Mouse (Mus musculus): ENCODE measurements around the gene Mea1. TPM values are rescaled to one million over a fixed set of nuclear protein-coding genes. Genes with fewer than 3 reads are reported as not detected.

Gene Mea1
- polyA plus RNA-seq, 1 experiment: 1,562 TPM

DNA sequence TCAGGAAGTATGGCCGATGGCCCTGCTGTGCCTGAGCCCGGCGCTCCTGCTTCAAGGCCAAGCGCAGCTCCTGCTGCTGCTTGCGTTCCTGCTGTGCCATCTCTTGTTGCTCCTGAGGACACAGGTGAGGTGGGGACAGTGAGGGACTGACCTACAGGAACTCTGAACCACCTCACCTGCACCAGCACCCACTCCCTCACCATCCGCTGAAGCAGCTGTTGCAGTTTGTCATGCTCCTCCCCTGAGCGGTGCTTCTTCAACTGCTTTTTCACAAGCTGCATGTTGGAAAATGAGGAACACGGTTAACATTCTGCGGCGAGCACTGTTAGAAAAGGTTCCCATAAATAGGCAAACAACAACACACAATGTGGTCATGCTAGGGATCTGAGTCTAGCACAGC, 8.7 kb upstream of the Mea1 start:
- TF ChIP-seq POLR2A (IDR thresholded peaks at IDR 0.05; ENCODE audit: control insufficient read depth, low read depth, low read length) (no peak), CTCF (IDR thresholded peaks at IDR 0.05; ENCODE audit: control insufficient read depth, insufficient read depth, insufficient replicate concordance, low read depth, low read length) (no peak)
- peaks cover 4% of the 10 kb centered on the region for H3K36me3 ChIP-seq (ENCODE audit: control insufficient read depth, insufficient read depth, low read length)
- H3K27ac ChIP-seq (ENCODE audit: control insufficient read depth, insufficient read depth, low read depth, low read length): no peak overlapping the region
- no peak overlapping the region for H3K4me3 ChIP-seq (ENCODE audit: control insufficient read depth, low read depth, low read length)
- no peaks in the 10 kb centered on the region for H3K27me3 ChIP-seq (ENCODE audit: control insufficient read depth, insufficient read depth, low read length)
- peaks cover 8% of the 10 kb centered on the region for H3K4me1 ChIP-seq (ENCODE audit: control insufficient read depth, insufficient read depth, low read length)

DNA sequence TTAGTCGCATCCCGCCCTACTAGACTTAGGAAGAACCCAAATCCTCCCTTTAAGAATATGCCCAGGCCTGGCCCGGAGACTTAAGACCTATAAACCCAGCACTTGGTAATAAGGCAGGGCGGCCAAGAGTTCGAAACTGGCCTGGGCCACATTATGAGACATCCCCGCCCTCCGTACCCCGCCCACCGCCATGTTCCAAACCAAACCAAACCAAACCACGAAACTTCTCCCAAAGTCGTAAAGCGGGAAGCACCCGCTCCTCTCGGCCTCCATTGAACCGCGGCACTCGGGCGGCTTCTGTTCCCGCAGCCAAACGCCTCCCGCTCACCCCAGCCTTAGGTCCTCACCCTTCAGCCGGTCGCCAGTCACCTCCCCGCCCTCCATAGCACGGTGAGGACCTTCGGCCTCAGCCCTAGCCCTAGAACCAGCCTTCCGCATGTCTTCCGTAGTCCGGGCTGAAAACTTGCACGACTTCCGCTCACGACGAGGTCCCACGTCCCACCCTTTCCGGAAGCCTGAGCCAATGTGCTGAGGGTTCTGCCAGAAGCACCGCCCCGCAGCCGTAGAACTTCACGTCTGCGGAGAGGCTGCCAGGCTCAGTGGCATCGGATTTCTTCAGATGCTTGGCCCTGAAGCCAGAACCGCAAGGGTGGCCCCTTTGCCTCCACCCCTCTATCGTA, 4.6 kb upstream of the Mea1 start, which contains the start of gene Rrp36:
Gene Rrp36, minus strand, starts transcription at position 503 of the 680 bp plus-strand sequence.
- H3K4me3 ChIP-seq (ENCODE audit: control insufficient read depth, low read depth, low read length): peak within 1 kb of the TSS; percentile 89
- peaks cover 7% of the 10 kb centered on the region for H3K36me3 ChIP-seq (ENCODE audit: control insufficient read depth, insufficient read depth, low read length)
- TF ChIP-seq CTCF (IDR thresholded peaks at IDR 0.05; ENCODE audit: control insufficient read depth, insufficient read depth, insufficient replicate concordance, low read depth, low read length): no peak
- TF ChIP-seq POLR2A (IDR thresholded peaks at IDR 0.05; ENCODE audit: control insufficient read depth, low read depth, low read length): peak; percentile 92
- no peaks in the 10 kb centered on the region for H3K27me3 ChIP-seq (ENCODE audit: control insufficient read depth, insufficient read depth, low read length)
- H3K27ac ChIP-seq (ENCODE audit: control insufficient read depth, insufficient read depth, low read depth, low read length): peak within 1 kb of the TSS; percentile 91
- H3K4me1 ChIP-seq (ENCODE audit: control insufficient read depth, insufficient read depth, low read length): peaks cover 9% of the 10 kb centered on the region

DNA sequence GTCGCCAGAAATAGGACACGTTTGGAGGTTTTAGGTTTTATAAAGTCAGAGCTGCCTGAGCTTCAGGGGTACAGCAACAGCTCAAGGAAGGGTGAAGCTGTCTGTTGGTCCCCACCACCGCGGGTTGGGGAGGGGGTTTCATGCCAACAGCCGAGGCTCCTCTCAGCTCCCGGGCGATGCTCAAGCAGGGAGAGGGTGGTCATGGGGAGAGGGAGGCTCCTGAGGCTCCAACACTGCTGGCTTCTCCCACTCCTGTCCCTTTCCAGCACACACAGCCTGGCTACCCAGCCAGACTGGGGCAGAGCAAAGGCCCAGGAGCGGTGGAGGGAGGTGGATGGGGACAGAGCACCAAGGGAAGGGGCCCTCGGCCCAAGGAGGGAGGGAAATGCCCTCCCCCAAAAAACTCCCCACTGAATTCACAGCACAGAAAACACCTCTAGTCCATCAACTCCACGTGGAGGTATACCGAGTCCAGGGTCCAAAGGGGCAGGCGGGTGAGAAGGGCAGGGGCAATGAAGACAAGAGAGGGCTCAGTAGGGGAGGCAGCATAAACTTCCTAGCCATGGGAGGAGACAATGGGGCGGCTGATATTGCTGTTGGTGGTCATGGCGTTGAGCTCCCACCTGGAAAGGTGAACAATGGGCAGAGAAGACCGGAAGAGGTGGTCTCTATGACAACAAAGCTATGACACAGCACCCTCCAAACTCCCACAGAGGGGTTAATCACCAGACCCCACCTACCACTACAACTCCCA, 3.9 kb upstream of the Mea1 start:
- Histone ChIP-seq H3K27ac (ENCODE audit: control insufficient read depth, insufficient read depth, low read depth, low read length) (peak overlapping the region; percentile 91), H3K36me3 (ENCODE audit: control insufficient read depth, insufficient read depth, low read length) (peaks cover 7% of the 10 kb centered on the region), H3K4me1 (ENCODE audit: control insufficient read depth, insufficient read depth, low read length) (peaks cover 14% of the 10 kb centered on the region), H3K27me3 (ENCODE audit: control insufficient read depth, insufficient read depth, low read length) (no peaks in the 10 kb centered on the region), H3K4me3 (ENCODE audit: control insufficient read depth, low read depth, low read length) (peak overlapping the region; percentile 89)
- TF ChIP-seq POLR2A (IDR thresholded peaks at IDR 0.05; ENCODE audit: control insufficient read depth, low read depth, low read length) (no peak; the same call in 1 of the 2 replicates), CTCF (IDR thresholded peaks at IDR 0.05; ENCODE audit: control insufficient read depth, insufficient read depth, insufficient replicate concordance, low read depth, low read length) (no peak)

DNA sequence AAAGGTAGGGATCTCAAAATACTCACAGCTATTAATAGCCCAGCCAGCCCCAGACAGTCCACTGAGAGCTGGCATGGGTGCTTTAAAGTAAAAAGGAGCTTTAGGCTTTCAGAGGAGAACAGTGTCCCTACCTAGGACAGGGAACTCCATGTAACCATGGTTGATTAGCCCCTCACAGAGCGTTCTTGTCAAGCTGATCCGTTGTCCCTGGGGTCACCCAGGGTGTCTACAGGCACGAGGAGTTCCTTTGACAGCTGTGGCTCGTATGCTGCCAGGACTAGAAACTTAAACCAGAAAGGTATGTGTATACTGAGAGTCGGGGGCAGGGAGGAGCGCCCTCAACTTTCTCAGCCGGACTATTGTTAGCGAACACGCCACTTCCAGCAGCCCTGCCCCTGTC, 318 bp downstream of the Mea1 start:
- peak overlapping the region; percentile 96 for H3K4me3 ChIP-seq (ENCODE audit: control insufficient read depth, low read depth, low read length)
- H3K4me1 ChIP-seq (ENCODE audit: control insufficient read depth, insufficient read depth, low read length): peaks cover 12% of the 10 kb centered on the region
- H3K36me3 ChIP-seq (ENCODE audit: control insufficient read depth, insufficient read depth, low read length): peaks cover 5% of the 10 kb centered on the region

DNA sequence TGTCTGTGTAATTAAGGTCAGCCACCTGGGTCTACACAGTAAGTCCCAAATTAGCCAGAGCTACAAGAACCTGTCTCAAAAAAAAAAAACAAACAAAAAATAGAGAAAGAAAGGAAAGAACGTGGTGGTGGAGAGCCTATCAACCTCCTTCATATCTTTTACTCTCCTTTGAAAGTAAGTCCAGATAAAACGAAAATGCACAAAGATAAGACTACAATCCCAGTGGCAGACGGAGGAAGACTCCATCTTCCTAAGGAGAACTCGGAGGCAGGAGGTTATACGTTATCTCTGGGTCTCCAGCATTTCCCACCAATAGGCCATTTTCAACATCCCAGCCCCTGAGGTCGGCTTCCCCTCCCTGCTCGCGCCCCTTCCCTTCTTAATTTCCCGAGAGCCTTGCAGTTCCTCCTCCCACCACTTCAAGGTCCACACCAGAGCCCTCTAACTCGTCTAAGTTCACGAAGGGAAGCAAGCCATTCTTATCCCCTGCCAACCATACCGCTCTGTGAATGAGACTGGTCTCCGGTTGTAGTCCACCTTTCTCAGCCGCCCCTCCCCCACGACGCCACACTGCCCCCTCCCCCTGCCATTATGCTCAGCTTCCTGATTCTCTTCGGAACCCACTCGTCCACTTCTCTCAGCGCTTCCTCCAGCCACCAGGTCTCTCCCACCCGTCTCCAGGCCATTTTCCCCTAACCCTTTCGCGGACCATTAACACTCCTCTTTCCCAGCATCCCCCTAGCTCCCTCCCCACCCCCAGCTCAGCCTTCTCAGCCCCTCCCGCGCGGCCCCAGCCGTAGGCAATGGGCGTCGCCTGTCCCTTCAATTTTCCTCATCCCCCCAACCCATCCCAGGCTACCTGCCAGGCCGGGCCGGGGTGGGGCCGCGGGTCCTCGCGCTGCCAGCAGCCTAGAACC, 1.5 kb downstream of the Mea1 start:
- Histone ChIP-seq H3K27ac (ENCODE audit: control insufficient read depth, insufficient read depth, low read depth, low read length) (peak overlapping the region; percentile 91), H3K27me3 (ENCODE audit: control insufficient read depth, insufficient read depth, low read length) (no peaks in the 10 kb centered on the region), H3K4me3 (ENCODE audit: control insufficient read depth, low read depth, low read length) (peak overlapping the region; percentile 96), H3K36me3 (ENCODE audit: control insufficient read depth, insufficient read depth, low read length) (peaks cover 5% of the 10 kb centered on the region; the same call in 1 of the 2 replicates), H3K4me1 (ENCODE audit: control insufficient read depth, insufficient read depth, low read length) (peaks cover 5% of the 10 kb centered on the region)
- TF ChIP-seq POLR2A (IDR thresholded peaks at IDR 0.05; ENCODE audit: control insufficient read depth, low read depth, low read length) (no peak), CTCF (IDR thresholded peaks at IDR 0.05; ENCODE audit: control insufficient read depth, insufficient read depth, insufficient replicate concordance, low read depth, low read length) (no peak)

More for the DNA sequence above, 318 bp downstream of the Mea1 start:
- TF ChIP-seq CTCF (IDR thresholded peaks at IDR 0.05; ENCODE audit: control insufficient read depth, insufficient read depth, insufficient replicate concordance, low read depth, low read length) (no peak), POLR2A (IDR thresholded peaks at IDR 0.05; ENCODE audit: control insufficient read depth, low read depth, low read length) (no peak)
- no peaks in the 10 kb centered on the region for H3K27me3 ChIP-seq (ENCODE audit: control insufficient read depth, insufficient read depth, low read length)
- H3K27ac ChIP-seq (ENCODE audit: control insufficient read depth, insufficient read depth, low read depth, low read length): peak overlapping the region; percentile 80

DNA sequence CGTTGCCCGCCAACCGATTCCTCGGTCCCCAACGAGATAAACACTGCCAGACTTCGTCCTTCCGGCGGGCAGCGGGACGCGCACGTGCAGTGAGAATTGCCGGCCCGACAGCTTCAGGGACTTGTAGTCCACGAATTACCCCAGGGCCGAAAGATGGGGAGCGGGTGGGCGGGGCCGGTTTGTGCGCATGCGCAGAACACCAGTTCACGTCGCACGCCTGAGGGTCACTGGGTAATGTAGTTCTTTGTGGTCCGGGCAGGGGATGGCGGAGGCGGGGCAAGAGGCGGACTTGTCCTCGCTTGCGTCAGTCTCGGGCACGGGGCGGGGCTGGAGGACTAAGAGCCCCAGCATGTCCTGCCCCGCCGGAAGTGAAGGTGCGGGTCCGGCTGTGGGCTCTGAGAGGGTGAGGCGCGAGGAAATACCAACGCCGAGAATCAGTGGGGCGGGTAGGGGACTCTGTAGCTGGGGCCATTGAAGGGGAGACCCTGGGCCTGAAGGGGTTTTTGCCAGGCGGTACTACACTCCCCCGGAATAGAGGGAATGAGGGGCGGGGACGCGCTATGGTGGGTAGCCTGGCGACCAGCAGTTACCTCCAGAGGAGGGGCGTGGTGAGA, 2.3 kb downstream of the Mea1 start, which contains the start of gene Klhdc3:
Gene Klhdc3, minus strand, starts transcription at position 155 of the 614 bp plus-strand sequence.
- Histone ChIP-seq H3K4me1 (ENCODE audit: control insufficient read depth, insufficient read depth, low read length) (peaks cover 5% of the 10 kb centered on the region), H3K27ac (ENCODE audit: control insufficient read depth, insufficient read depth, low read depth, low read length) (peak within 1 kb of the TSS; percentile 91), H3K27me3 (ENCODE audit: control insufficient read depth, insufficient read depth, low read length) (no peaks in the 10 kb centered on the region), H3K4me3 (ENCODE audit: control insufficient read depth, low read depth, low read length) (peak within 1 kb of the TSS; percentile 96), H3K36me3 (ENCODE audit: control insufficient read depth, insufficient read depth, low read length) (peaks cover 2% of the 10 kb centered on the region; the same call in 1 of the 2 replicates)
- no peak for TF ChIP-seq CTCF (IDR thresholded peaks at IDR 0.05; ENCODE audit: control insufficient read depth, insufficient read depth, insufficient replicate concordance, low read depth, low read length)
- TF ChIP-seq POLR2A (IDR thresholded peaks at IDR 0.05; ENCODE audit: control insufficient read depth, low read depth, low read length): peak; percentile 62
